In the genomic region with DNA sequence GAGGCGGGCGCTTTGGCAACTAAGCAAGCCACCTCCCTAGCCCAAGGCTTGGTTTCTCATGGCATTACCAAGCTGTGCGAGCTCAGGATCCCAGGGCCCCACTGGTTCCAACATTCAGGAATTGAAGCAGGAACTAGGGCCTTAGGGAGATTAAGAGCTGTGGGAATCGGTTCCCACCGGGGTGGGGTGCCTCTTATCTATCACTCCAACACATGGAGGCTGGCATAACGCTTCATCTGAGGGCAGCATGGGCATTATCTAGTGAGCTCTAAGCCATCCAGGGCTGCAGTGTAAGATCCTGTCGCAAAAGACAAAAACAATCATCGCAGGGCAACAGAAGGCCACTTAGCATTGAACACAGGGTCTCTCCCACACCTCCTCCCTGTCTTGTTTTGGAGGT, we compare ENCODE assay signal across 21 mouse cellular contexts. TPM values are rescaled to one million over a fixed set of nuclear protein-coding genes. Genes with fewer than 3 reads are reported as not detected.
A peak's percentile ranks its signal among the peaks of the same experiment; 100 is the strongest.
DNase-seq lines count a peak whose midpoint lies in the region; ATAC-seq and TF ChIP-seq lines count a peak whose summit lies in the region.
"Had no signal": no experiment of that assay in that cellular context is flagged by ENCODE, and none has a peak within 500 bp of the region (broad histone marks: within the 10 kb centered on the region; RNA-seq: fewer than 3 reads in every experiment).

No protein-coding gene starts in this region.

- no peak overlapping the region for H3K4me3 ChIP-seq in stomach, embryonic 15.5 days (replicated peaks)
- no peak overlapping the region for H3K4me3 ChIP-seq in stomach, postnatal 0 days (ENCODE audit: low read depth, low read length)
- H3K4me3 ChIP-seq in liver, postnatal 0 days (ENCODE audit: low read depth, low read length) = peak overlapping the region; percentile 25; the same call in 1 of the 2 replicates
- H3K4me3 ChIP-seq: embryonic facial prominence, embryonic 15.5 days; forebrain, embryonic 13.5 days; hindbrain, embryonic 10.5 days; limb, embryonic 15.5 days had no signal

- H3K4me1 ChIP-seq in stomach, embryonic 15.5 days = no peaks in the 10 kb centered on the region
- H3K4me1 ChIP-seq in stomach, postnatal 0 days (replicated peaks; ENCODE audit: control insufficient read depth, insufficient read depth) = no peaks in the 10 kb centered on the region
- peaks cover 14% of the 10 kb centered on the region for H3K4me1 ChIP-seq in liver, postnatal 0 days (ENCODE audit: insufficient read depth)
- H3K4me1 ChIP-seq: forebrain, embryonic 13.5 days had no signal

- H3K27ac ChIP-seq in stomach, embryonic 15.5 days = no peak overlapping the region
- no peak overlapping the region for H3K27ac ChIP-seq in stomach, postnatal 0 days (replicated peaks)
- H3K27ac ChIP-seq in liver, postnatal 0 days (ENCODE audit: low read depth) = peak overlapping the region; percentile 96
- H3K27ac ChIP-seq: embryonic facial prominence, embryonic 15.5 days; forebrain, embryonic 13.5 days; hindbrain, embryonic 10.5 days; limb, embryonic 15.5 days had no signal

- ATAC-seq in stomach, embryonic 15.5 days (ENCODE audit: insufficient read depth, low FRiP score, low read depth) = peak; percentile 42; the same call in 1 of the 2 replicates
- ATAC-seq in stomach, postnatal 0 days (ENCODE audit: low FRiP score, low TSS enrichment) = no peak
- peak; percentile 13 for ATAC-seq in liver, postnatal 0 days
- ATAC-seq: forebrain, embryonic 13.5 days had no signal

- TF ChIP-seq CTCF in stomach, postnatal 0 days (IDR thresholded peaks at IDR 0.05; ENCODE audit: low read depth) = no peak
- no peak for TF ChIP-seq CTCF in liver, postnatal 0 days (IDR thresholded peaks at IDR 0.05; ENCODE audit: low read depth)

- TF ChIP-seq EP300 in stomach, postnatal 0 days (optimal IDR thresholded peaks at IDR 0.05) = no peak
- TF ChIP-seq EP300 in liver, postnatal 0 days (IDR thresholded peaks at IDR 0.05; ENCODE audit: low read depth) = peak; percentile 85

- no peak overlapping the region for H3K9ac ChIP-seq in stomach, embryonic 15.5 days
- no peak overlapping the region for H3K9ac ChIP-seq in stomach, postnatal 0 days (ENCODE audit: low read length)
- H3K9ac ChIP-seq in liver, postnatal 0 days (replicated peaks) = peak overlapping the region; percentile 13; the same call in 1 of the 2 replicates
- H3K9ac ChIP-seq: embryonic facial prominence, embryonic 15.5 days; forebrain, embryonic 13.5 days; limb, embryonic 15.5 days had no signal

- H3K36me3 ChIP-seq in stomach, embryonic 15.5 days = no peaks in the 10 kb centered on the region
- no peaks in the 10 kb centered on the region for H3K36me3 ChIP-seq in stomach, postnatal 0 days (ENCODE audit: control insufficient read depth, insufficient read depth, low read length)
- H3K36me3 ChIP-seq in liver, postnatal 0 days (replicated peaks; ENCODE audit: insufficient read depth, low read length) = no peaks in the 10 kb centered on the region
- H3K36me3 ChIP-seq: embryonic facial prominence, embryonic 15.5 days; hindbrain, embryonic 10.5 days; limb, embryonic 15.5 days had no signal

- no peak overlapping the region for H3K4me2 ChIP-seq in stomach, embryonic 15.5 days
- no peak overlapping the region for H3K4me2 ChIP-seq in stomach, postnatal 0 days (replicated peaks; ENCODE audit: low read depth)
- peak overlapping the region; percentile 64 for H3K4me2 ChIP-seq in liver, postnatal 0 days (ENCODE audit: low read depth, low read length)
- H3K4me2 ChIP-seq: embryonic facial prominence, embryonic 15.5 days; forebrain, embryonic 13.5 days had no signal

- no peaks in the 10 kb centered on the region for H3K9me3 ChIP-seq in stomach, embryonic 15.5 days
- no peaks in the 10 kb centered on the region for H3K9me3 ChIP-seq in stomach, postnatal 0 days (ENCODE audit: control insufficient read depth, low read length)
- H3K9me3 ChIP-seq in liver, postnatal 0 days (ENCODE audit: low read length) = no peaks in the 10 kb centered on the region
- H3K9me3 ChIP-seq: embryonic facial prominence, embryonic 15.5 days; forebrain, embryonic 13.5 days; hindbrain, embryonic 10.5 days; limb, embryonic 15.5 days had no signal

- no peaks in the 10 kb centered on the region for H3K27me3 ChIP-seq in stomach, embryonic 15.5 days (replicated peaks)
- H3K27me3 ChIP-seq in stomach, postnatal 0 days (ENCODE audit: control insufficient read depth, insufficient read depth, low read length) = no peaks in the 10 kb centered on the region
- no peaks in the 10 kb centered on the region for H3K27me3 ChIP-seq in liver, postnatal 0 days (ENCODE audit: insufficient read depth, low read length)
- H3K27me3 ChIP-seq: embryonic facial prominence, embryonic 15.5 days; forebrain, embryonic 13.5 days; limb, embryonic 15.5 days had no signal

- WGBS in stomach, embryonic 15.5 days = 80% methylated on average over 8 of the region's 8 CpGs
- WGBS in stomach, postnatal 0 days = 81% methylated on average over 8 of the region's 8 CpGs
- WGBS in liver, postnatal 0 days (ENCODE audit: insufficient replicate concordance) = 60% methylated on average over 8 of the region's 8 CpGs

- DNase-seq in stomach, postnatal 0 days (ENCODE audit: low spot score) = no peak
- DNase-seq in liver = peak; percentile 81
- peak; percentile 54 for DNase-seq in liver, postnatal 0 days
- no peak for DNase-seq in embryo, embryonic 10 days (ENCODE audit: low spot score)
- DNase-seq in left cerebral cortex, adult 8-10 months (ENCODE audit: low spot score in 2 of 2) = no peak
- DNase-seq in thymus, postnatal 10 days (ENCODE audit: low spot score in 2 of 2) = no peak
- DNase-seq: B cell, adult 2 months; cerebellum, adult 9-11 months; heart, adult 18-20 months; kidney, adult 8-10 months; kidney, postnatal 14 days; right cerebral cortex, postnatal 25 days; thymus, postnatal 4 days had no signal

RNA-seq across cellular contexts. Expression of a gene that starts 13.9 kb away (rescaled TPM):
- polyA plus RNA-seq in stomach, embryonic 15.5 days (2015; fragmentation: Nextera tagmentation; extraction: Ambion mirVana) = 7.4 and 7.7 TPM in 2 replicates
- 74.2 and 83.8 TPM in 2 replicates for polyA plus RNA-seq in stomach, postnatal 0 days (2015; fragmentation: Nextera tagmentation; extraction: Ambion mirVana)
- polyA plus RNA-seq in liver, postnatal 0 days (2015; fragmentation: Nextera tagmentation; extraction: Ambion mirVana) = 1.3 and 26.0 TPM in 2 replicates
- total RNA-seq in left cerebral cortex, adult 8-10 months (2022) = 100 to 1,000 TPM; 131 to 144 (median 138) TPM

RNA-seq across cellular contexts. Expression of a gene that starts 14.0 kb away (rescaled TPM):
- polyA plus RNA-seq in stomach, embryonic 15.5 days (2015; fragmentation: Nextera tagmentation; extraction: Ambion mirVana) = 0.57 TPM in 1 of 2 replicates, not detected in the other
- polyA plus RNA-seq in stomach, postnatal 0 days (2015; fragmentation: Nextera tagmentation; extraction: Ambion mirVana) = not detected in 2 replicates
- polyA plus RNA-seq in liver, postnatal 0 days (2015; fragmentation: Nextera tagmentation; extraction: Ambion mirVana) = not detected in 2 replicates
- total RNA-seq in left cerebral cortex, adult 8-10 months (2022) = 1 to 10 TPM in 3 of 4 experiments, not detected in 1; 1.7 to 2.5 (median 2.2) TPM
- total RNA-seq: adrenal gland, adult 18-20 months; adrenal gland, postnatal 4 days; heart, adult 18-20 months; midbrain, postnatal 0 days had no signal
- polyA plus RNA-seq: hindbrain, embryonic 10.5 days; limb, embryonic 15.5 days had no signal

RNA-seq across cellular contexts. Expression of a gene that starts 15.5 kb away (rescaled TPM):
- 34.0 and 34.5 TPM in 2 replicates for polyA plus RNA-seq in stomach, embryonic 15.5 days (2015; fragmentation: Nextera tagmentation; extraction: Ambion mirVana)
- 137 and 142 TPM in 2 replicates for polyA plus RNA-seq in stomach, postnatal 0 days (2015; fragmentation: Nextera tagmentation; extraction: Ambion mirVana)
- polyA plus RNA-seq in liver, postnatal 0 days (2015; fragmentation: Nextera tagmentation; extraction: Ambion mirVana) = 3.4 and 4.4 TPM in 2 replicates
- total RNA-seq in left cerebral cortex, adult 8-10 months (2022) = 1 to 10 TPM; 5.0 to 7.8 (median 6.5) TPM

Comparison
In these comparisons a context has a peak if more than half of its experiments do, and no peak if none do; other contexts are left out.
1. DNase-seq: peak in liver (single experiment) and liver, postnatal 0 days (single experiment); none in stomach, postnatal 0 days (single experiment), embryo, embryonic 10 days (single experiment), left cerebral cortex, adult 8-10 months (0 of 2) and thymus, postnatal 10 days (0 of 2).